Mouse (Mus musculus): ENCODE results near the gene Hivep3.

Hivep3 gene

DNA sequence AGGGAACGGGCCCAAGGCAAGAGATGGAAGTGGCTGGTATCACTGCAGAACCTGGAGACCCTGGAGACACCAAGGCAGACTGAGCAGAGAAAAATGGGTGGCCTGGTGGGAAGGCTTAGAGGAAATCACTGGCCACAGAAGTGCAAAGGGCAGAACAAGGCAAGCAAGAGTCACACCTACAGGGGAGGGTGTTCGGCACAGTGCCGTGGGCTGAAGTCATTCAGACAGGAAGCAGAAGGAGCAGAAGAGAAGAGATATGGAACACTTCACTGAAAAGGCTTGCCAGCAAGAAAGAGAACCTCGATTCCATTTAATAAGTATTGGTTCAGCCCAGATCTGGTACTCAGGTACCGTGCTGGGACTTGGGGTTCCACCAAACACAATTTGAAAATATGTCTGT lies 156.2 kb downstream of the Hivep3 start:
- in situ Hi-C loops (cut with MboI; ENCODE audit: low pct_unique_long_range_greater_than_20kb in 1 of 2, low sequenced_read_pairs in 2 of 2, unreplicated experiment in 1 of 2), result no loop called here

GRCm38 (mm10) chr4:119893255-119893779 lies 159.7 kb downstream of the Hivep3 start:
- in situ Hi-C loops (cut with MboI; ENCODE audit: low pct_unique_long_range_greater_than_20kb in 1 of 2, low sequenced_read_pairs in 2 of 2, unreplicated experiment in 1 of 2), result no loop called here

- in situ Hi-C loops (cut with MboI; ENCODE audit: low pct_unique_long_range_greater_than_20kb in 1 of 2, low sequenced_read_pairs in 2 of 2, unreplicated experiment in 1 of 2), result no loop called here
Observed at GRCm38 (mm10) chr4:119894797-119895458, 161.3 kb downstream of the Hivep3 start.

GRCm38 (mm10) chr4:119895504-119895903 lies 161.9 kb downstream of the Hivep3 start:
- in situ Hi-C loops (cut with MboI; ENCODE audit: low pct_unique_long_range_greater_than_20kb in 1 of 2, low sequenced_read_pairs in 2 of 2, unreplicated experiment in 1 of 2), result no loop called here

GRCm38 (mm10) chr4:119896572-119896971 lies 163.0 kb downstream of the Hivep3 start:
- in situ Hi-C loops (cut with MboI; ENCODE audit: low pct_unique_long_range_greater_than_20kb in 1 of 2, low sequenced_read_pairs in 2 of 2, unreplicated experiment in 1 of 2), result no loop called here

DNA sequence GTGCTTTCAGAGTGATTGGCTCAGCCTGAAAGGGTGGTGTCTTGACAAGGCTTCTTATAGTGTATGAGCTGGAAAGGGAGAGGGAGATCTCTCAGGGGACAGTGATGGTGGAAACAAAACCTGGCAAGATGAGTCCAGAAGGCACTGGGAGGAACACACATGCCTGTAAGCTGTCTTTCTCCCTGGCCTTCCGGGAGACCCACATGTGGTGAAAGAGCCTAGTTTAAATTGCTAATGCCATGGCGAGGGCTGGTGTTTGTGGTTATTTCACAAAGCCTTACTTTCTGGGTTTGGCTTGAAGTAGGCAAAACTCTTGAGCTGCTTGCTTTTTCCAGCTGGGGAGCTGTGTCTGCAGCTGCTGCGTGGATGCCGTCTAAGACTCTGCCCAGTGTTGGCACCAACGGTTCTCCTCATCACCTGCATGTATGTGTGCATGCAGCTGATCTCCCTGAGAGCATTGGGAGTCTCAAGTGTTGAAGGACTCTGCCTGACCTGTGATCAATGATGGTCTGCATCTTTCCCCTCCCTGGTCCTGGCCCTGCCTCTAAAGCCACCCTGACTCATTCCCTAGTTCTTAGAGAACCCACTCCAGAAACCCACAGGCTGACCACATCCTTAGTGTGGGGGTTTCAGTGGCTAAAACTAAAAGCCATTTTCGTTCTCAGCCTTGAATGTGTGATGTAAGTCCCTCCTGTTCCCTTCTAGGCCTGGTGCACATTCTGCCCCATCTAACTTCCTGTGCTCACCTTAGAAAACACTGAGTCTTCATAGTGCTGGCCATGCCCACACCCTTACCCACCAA lies 163.7 kb downstream of the Hivep3 start:
- in situ Hi-C loops (cut with MboI; ENCODE audit: low pct_unique_long_range_greater_than_20kb in 1 of 2, low sequenced_read_pairs in 2 of 2, unreplicated experiment in 1 of 2), result no loop called here

DNA sequence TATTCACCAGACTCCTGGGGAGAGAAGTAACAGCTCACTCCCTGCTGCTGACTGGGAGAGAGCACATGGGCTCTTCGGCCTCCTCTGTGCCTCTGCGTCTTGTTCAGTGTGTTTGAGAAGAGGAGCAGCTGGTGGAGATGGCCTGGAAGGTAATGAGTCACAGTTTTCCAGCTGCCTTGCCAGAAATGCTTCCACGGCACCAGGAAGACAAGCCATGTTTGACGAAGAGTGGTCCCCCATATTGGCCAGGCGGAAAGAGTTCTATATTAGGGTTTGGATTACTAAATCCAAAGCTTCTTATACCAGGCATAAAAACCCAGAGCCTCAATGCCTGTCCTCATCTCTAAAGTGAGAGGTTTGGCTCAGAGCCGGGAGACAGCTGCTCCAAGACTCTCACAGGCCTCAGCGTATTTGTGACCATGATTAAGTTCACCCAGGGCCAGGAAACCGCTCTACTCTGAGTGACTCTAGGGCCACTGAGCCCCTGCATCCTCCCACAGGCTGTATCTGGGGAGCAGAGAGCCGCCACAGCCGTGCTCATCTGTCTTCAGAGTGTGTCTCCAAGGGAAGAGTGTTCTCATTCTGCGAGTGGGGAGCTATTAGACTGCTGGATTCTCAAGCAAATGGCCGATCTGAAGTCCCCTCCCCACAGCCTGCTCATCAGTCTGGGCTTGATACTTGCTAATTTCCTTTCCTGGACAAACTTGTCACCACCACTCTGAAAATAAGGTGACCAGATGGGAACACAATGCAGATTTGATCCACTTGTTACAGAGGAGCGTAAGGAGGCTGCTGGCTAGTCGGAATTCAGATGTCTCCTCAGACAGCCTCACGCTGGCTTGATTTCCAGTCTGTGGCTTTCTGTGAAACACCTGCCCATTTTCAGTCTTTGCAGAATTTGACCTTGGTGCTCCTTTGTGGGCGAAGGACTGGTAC lies 168.2 kb downstream of the Hivep3 start:
- in situ Hi-C loops (cut with MboI; ENCODE audit: low pct_unique_long_range_greater_than_20kb in 1 of 2, low sequenced_read_pairs in 2 of 2, unreplicated experiment in 1 of 2), result loop anchor here in 1 of 2 experiments (25.0 kb wide), 1 partner anchor 210 kb away; no protein-coding TSS in a partner anchor

- in situ Hi-C loops (cut with MboI; ENCODE audit: low pct_unique_long_range_greater_than_20kb in 1 of 2, low sequenced_read_pairs in 2 of 2, unreplicated experiment in 1 of 2), result loop anchor here in 1 of 2 experiments (25.0 kb wide), 1 partner anchor 209 kb away; no protein-coding TSS in a partner anchor
Observed at GRCm38 (mm10) chr4:119903328-119903727, 169.7 kb downstream of the Hivep3 start.

GRCm38 (mm10) chr4:119903806-119904205 lies 170.2 kb downstream of the Hivep3 start:
- in situ Hi-C loops (cut with MboI; ENCODE audit: low pct_unique_long_range_greater_than_20kb in 1 of 2, low sequenced_read_pairs in 2 of 2, unreplicated experiment in 1 of 2), result loop anchor here in 1 of 2 experiments (25.0 kb wide), 1 partner anchor 208 kb away; no protein-coding TSS in a partner anchor

DNA sequence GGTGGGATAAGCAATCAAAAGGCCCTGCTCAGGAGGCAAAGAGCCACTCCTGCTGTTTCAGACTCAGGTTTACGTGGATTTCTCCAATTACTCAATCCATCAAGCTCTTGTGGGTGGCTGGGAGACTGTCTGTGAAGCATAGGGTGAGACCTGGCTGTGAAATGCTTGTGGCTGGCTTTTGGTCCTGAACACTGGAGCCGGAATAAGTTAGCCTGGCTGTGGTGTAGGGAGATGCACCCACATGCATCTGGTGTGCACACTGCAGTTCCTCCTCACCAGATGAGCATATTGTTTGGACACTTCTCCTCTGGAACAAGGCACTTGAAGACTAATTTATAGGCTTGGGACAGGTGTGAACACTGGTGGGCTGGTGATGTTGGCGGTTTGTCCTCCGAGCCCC lies 170.7 kb downstream of the Hivep3 start:
- in situ Hi-C loops (cut with MboI; ENCODE audit: low pct_unique_long_range_greater_than_20kb in 1 of 2, low sequenced_read_pairs in 2 of 2, unreplicated experiment in 1 of 2), result loop anchor here in 1 of 2 experiments (25.0 kb wide), 1 partner anchor 208 kb away; no protein-coding TSS in a partner anchor

- in situ Hi-C loops (cut with MboI; ENCODE audit: low pct_unique_long_range_greater_than_20kb in 1 of 2, low sequenced_read_pairs in 2 of 2, unreplicated experiment in 1 of 2), result loop anchor here in 1 of 2 experiments (25.0 kb wide), 1 partner anchor 205 kb away; no protein-coding TSS in a partner anchor
Observed at GRCm38 (mm10) chr4:119907106-119907505, 173.5 kb downstream of the Hivep3 start.

GRCm38 (mm10) chr4:119911071-119911904 lies 177.7 kb downstream of the Hivep3 start:
- in situ Hi-C loops (cut with MboI; ENCODE audit: low pct_unique_long_range_greater_than_20kb in 1 of 2, low sequenced_read_pairs in 2 of 2, unreplicated experiment in 1 of 2), result loop anchor here (10.0 to 25.0 kb wide), 2 partner anchors 201 to 214 kb away; no protein-coding TSS in a partner anchor

DNA sequence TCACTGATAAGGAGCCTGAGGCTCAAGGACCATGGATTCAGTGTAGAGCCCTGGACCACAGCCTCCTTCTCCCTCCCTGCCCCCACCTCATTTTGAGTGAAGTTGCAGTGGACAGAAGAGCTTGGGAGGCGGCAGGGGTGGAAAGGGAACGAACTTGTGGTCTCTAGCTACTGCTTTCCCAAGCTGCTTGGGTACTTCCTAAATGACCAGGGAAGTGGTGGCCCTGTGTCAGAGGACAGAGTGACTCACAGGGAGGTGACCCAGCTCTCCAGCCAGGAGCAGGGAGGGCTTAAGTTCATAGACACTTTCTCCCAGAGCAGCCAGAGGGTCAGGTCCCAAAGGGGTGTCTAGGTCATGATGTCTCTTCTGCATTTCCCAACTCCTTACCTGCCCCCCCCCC lies 178.6 kb downstream of the Hivep3 start:
- in situ Hi-C loops (cut with MboI; ENCODE audit: low pct_unique_long_range_greater_than_20kb in 1 of 2, low sequenced_read_pairs in 2 of 2, unreplicated experiment in 1 of 2), result loop anchor here (10.0 to 25.0 kb wide), 2 partner anchors 200 to 213 kb away; no protein-coding TSS in a partner anchor

GRCm38 (mm10) chr4:119914194-119914593 lies 180.6 kb downstream of the Hivep3 start:
- in situ Hi-C loops (cut with MboI; ENCODE audit: low pct_unique_long_range_greater_than_20kb in 1 of 2, low sequenced_read_pairs in 2 of 2, unreplicated experiment in 1 of 2), result loop anchor here (10.0 to 25.0 kb wide), 2 partner anchors 198 to 211 kb away; no protein-coding TSS in a partner anchor

DNA sequence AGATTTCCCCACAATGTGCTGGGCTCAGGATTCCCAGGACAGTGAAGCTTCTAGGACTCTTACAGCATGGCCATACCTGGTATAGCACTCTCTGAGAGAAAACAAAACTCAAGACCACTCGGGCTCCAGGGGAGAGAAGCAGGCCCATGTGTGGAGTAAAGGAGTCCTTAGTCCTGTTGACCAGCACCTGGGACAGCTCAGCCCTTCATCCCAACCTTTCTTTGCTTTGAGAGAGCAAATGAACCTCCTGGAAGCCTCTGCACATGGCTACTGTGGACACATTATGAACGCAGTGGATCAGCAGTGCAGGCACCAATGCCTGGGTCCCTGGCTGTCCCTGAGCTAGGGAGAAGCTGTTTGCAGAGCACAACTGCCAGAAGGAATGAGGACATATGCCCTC lies 181.5 kb downstream of the Hivep3 start:
- in situ Hi-C loops (cut with MboI; ENCODE audit: low pct_unique_long_range_greater_than_20kb in 1 of 2, low sequenced_read_pairs in 2 of 2, unreplicated experiment in 1 of 2), result loop anchor here (10.0 to 25.0 kb wide), 2 partner anchors 197 to 210 kb away; no protein-coding TSS in a partner anchor

DNA sequence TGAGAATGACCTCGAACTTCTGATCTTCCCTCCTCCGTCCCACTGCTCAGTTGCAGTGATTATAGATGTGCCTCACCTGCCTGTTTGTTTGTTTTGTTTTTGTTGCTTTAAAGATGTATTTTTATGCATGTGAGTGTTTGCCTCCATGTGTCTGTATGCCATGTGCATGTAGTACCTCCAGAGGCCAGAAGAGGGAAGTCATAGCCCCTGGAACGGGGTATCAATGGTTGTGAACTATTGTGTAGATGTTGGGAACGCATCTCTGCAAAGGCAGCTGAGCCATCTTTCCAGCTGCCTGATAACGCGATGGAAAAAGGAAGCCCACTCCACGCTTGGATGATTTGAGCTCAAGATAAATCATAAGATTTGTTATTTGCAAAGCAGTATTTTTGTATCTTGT lies 183.9 kb downstream of the Hivep3 start:
- in situ Hi-C loops (cut with MboI; ENCODE audit: low pct_unique_long_range_greater_than_20kb in 1 of 2, low sequenced_read_pairs in 2 of 2, unreplicated experiment in 1 of 2), result loop anchor here (10.0 to 25.0 kb wide), 2 partner anchors 195 to 207 kb away; no protein-coding TSS in a partner anchor

DNA sequence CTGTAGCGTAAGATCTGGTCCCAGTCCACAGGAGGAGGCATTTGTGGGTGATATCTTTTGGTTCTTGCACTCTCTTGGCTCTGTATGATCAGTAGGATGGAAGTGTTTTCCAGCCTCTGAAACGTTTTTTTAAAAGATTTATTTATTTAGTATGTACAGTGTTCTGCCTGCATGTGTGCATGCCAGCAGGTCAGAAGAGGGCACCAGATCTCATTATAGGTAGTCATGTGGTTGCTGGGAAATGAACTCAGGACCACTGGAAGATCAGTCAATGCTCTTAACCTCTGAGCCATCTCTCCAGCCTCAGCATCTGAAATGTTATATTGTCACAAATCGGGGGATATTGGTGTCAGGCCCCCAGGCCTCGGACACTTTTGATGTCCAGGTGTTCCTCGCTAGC lies 185.8 kb downstream of the Hivep3 start:
- in situ Hi-C loops (cut with MboI; ENCODE audit: low pct_unique_long_range_greater_than_20kb in 1 of 2, low sequenced_read_pairs in 2 of 2, unreplicated experiment in 1 of 2), result loop anchor here (10.0 to 25.0 kb wide), 2 partner anchors 193 to 205 kb away; no protein-coding TSS in a partner anchor

Data from mouse embryonic stem cell (cell line).